ENCODE assay signal across 8 mouse cellular contexts in genomic region chr13:83714466-83715307, GRCm38 (mm10).
DNase-seq lines count a peak whose midpoint lies in the region; ATAC-seq lines count a peak whose summit lies in the region.

No protein-coding gene starts in this region.

- H3K36me3 ChIP-seq in heart, embryonic 14.5 days (ENCODE audit: control insufficient read depth, insufficient read depth, low read length), result no peaks in the 10 kb centered on the region
- H3K36me3 ChIP-seq in liver, embryonic 11.5 days (ENCODE audit: control insufficient read depth, insufficient read depth, low read length), result no peaks in the 10 kb centered on the region
- no peaks in the 10 kb centered on the region for H3K36me3 ChIP-seq in neural tube, embryonic 11.5 days (ENCODE audit: control insufficient read depth, insufficient read depth, low read length)
- H3K36me3 ChIP-seq in stomach, embryonic 16.5 days (ENCODE audit: control insufficient read depth, insufficient read depth, low read length), result no peaks in the 10 kb centered on the region

- peaks cover 3 to 9% of the 10 kb centered on the region in 2 experiments for H3K4me1 ChIP-seq in heart, embryonic 14.5 days (ENCODE audit: control insufficient read depth in 2 of 2, insufficient read depth in 2 of 2, low read length in 2 of 2)
- no peaks in the 10 kb centered on the region for H3K4me1 ChIP-seq in liver, embryonic 11.5 days (replicated peaks; ENCODE audit: control insufficient read depth, insufficient read depth, low read length)
- no peaks in the 10 kb centered on the region for H3K4me1 ChIP-seq in neural tube, embryonic 11.5 days (ENCODE audit: control insufficient read depth, insufficient read depth, low read length)
- no peaks in the 10 kb centered on the region for H3K4me1 ChIP-seq in stomach, embryonic 16.5 days (ENCODE audit: control insufficient read depth, insufficient read depth, low read length)

- no peak overlapping the region for H3K9ac ChIP-seq in heart, embryonic 14.5 days (ENCODE audit: low read length)
- H3K9ac ChIP-seq in liver, embryonic 11.5 days (ENCODE audit: low read depth, low read length), result no peak overlapping the region
- H3K9ac ChIP-seq in neural tube, embryonic 11.5 days (ENCODE audit: low read length), result peak overlapping the region; percentile 66
- H3K9ac ChIP-seq in stomach, embryonic 16.5 days (ENCODE audit: low read length), result no peak overlapping the region

- peak overlapping the region; percentile 50 for H3K4me2 ChIP-seq in heart, embryonic 14.5 days (ENCODE audit: low read length)
- H3K4me2 ChIP-seq in liver, embryonic 11.5 days, result peak overlapping the region; percentile 36; the same call in 1 of the 2 replicates
- H3K4me2 ChIP-seq in neural tube, embryonic 11.5 days (ENCODE audit: low read depth), result peak overlapping the region; percentile 55
- H3K4me2 ChIP-seq in stomach, embryonic 16.5 days (ENCODE audit: low read depth, low read length), result peak overlapping the region; percentile 30; the same call in 1 of the 2 replicates

- H3K4me3 ChIP-seq in heart, embryonic 14.5 days (ENCODE audit: control insufficient read depth in 1 of 2, insufficient read depth in 1 of 2, low read depth in 1 of 2, low read length in 2 of 2), result peak overlapping the region; percentile 14 to 17; a peak in 2 of 4 replicates
- no peak overlapping the region for H3K4me3 ChIP-seq in liver, embryonic 11.5 days (ENCODE audit: low read depth, low read length)
- H3K4me3 ChIP-seq in neural tube, embryonic 11.5 days (ENCODE audit: low read depth, low read length), result peak overlapping the region; percentile 61
- H3K4me3 ChIP-seq in stomach, embryonic 16.5 days (replicated peaks; ENCODE audit: low read length), result peak overlapping the region; percentile 20

- peaks cover 83% of the 10 kb centered on the region for H3K27me3 ChIP-seq in heart, embryonic 14.5 days (ENCODE audit: control insufficient read depth, insufficient read depth, low read length)
- peaks cover 84% of the 10 kb centered on the region for H3K27me3 ChIP-seq in liver, embryonic 11.5 days (replicated peaks; ENCODE audit: control insufficient read depth, insufficient read depth, low read length)
- peaks cover 41% of the 10 kb centered on the region for H3K27me3 ChIP-seq in neural tube, embryonic 11.5 days (ENCODE audit: control insufficient read depth, insufficient read depth, low read length)
- H3K27me3 ChIP-seq in stomach, embryonic 16.5 days (ENCODE audit: control insufficient read depth, insufficient read depth, low read length), result peaks cover 68% of the 10 kb centered on the region

- DNase-seq in CD4-positive helper T cell, adult 2 months (ENCODE audit: low read depth, low spot score), result peak; percentile 56
- peak; percentile 99 for DNase-seq in brain, adult 2 months (ENCODE audit: low read depth, low spot score)
- DNase-seq in kidney, postnatal 10 days, result peak; percentile 88
- peak; percentile 73 for DNase-seq in liver, embryonic 11.5 days (ENCODE audit: low spot score)
- peak; percentile 90 for DNase-seq in neural tube, embryonic 11.5 days (ENCODE audit: low spot score)

- no peak overlapping the region for H3K27ac ChIP-seq in heart, embryonic 14.5 days (replicated peaks in 1 of 2; ENCODE audit: control insufficient read depth in 1 of 2, insufficient read depth in 1 of 2, low read depth in 2 of 2, low read length in 2 of 2)
- H3K27ac ChIP-seq in liver, embryonic 11.5 days (ENCODE audit: low read depth, low read length), result no peak overlapping the region
- peak overlapping the region; percentile 82 for H3K27ac ChIP-seq in neural tube, embryonic 11.5 days (ENCODE audit: low read depth, low read length)
- H3K27ac ChIP-seq in stomach, embryonic 16.5 days (ENCODE audit: low read length), result no peak overlapping the region

- no peaks in the 10 kb centered on the region for H3K9me3 ChIP-seq in heart, embryonic 14.5 days (ENCODE audit: control insufficient read depth, low read length)
- no peaks in the 10 kb centered on the region for H3K9me3 ChIP-seq in liver, embryonic 11.5 days (ENCODE audit: control insufficient read depth, low read length)
- H3K9me3 ChIP-seq in neural tube, embryonic 11.5 days (ENCODE audit: control insufficient read depth, low read length), result no peaks in the 10 kb centered on the region
- no peaks in the 10 kb centered on the region for H3K9me3 ChIP-seq in stomach, embryonic 16.5 days (replicated peaks; ENCODE audit: control insufficient read depth, low read length)

- WGBS in heart, embryonic 14.5 days, result 1% methylated on average over 22 of the region's 22 CpGs
- WGBS in liver, embryonic 11.5 days, result 2% methylated on average over 22 of the region's 22 CpGs
- 1% methylated on average over 22 of the region's 22 CpGs for whole genome bisulfite sequencing in neural tube, embryonic 11.5 days
- WGBS in stomach, embryonic 16.5 days, result 2% methylated on average over 22 of the region's 22 CpGs

- peak; percentile 74 for ATAC-seq in erythroid progenitor cell, adult 5-6 weeks (replicated peaks; ENCODE audit: low FRiP score, poor library complexity, severe bottlenecking)
- ATAC-seq in heart, embryonic 14.5 days (ENCODE audit: insufficient number of reproducible peaks, insufficient read depth, low FRiP score, low read depth), result no peak
- ATAC-seq in liver, embryonic 11.5 days (replicated peaks; ENCODE audit: low FRiP score), result peak; percentile 57; the same call in 1 of the 2 replicates
- peak; percentile 72 for ATAC-seq in neural tube, embryonic 11.5 days (ENCODE audit: insufficient read depth, low FRiP score, low TSS enrichment)
- 0 out of 2 replicates have a peak, but pooled peaks have one; percentile 25 for ATAC-seq in stomach, embryonic 16.5 days (ENCODE audit: insufficient read depth, low FRiP score)
